Comparison of ENCODE assay signal across 8 mouse cellular contexts in the genomic region with DNA sequence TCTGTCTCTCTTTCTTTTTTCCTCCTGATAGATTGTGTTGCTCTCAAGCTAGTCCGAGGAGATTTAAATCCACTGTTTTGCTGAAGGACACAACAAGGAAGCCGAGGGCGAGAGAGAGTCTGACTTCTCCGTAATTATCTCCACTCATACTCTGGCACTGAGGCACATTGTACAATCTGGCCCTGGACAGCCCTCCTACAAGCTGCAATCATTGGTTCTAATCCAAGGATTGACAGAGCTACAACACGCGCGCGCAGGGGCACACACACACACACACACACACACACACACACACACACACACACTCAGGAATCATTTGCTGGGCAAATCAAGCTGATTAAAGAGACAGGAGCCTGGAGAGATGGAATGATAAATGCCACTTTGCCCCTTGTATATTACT. TPM values are rescaled to one million over a fixed set of nuclear protein-coding genes. Genes with fewer than 3 reads are reported as not detected.
A peak's percentile ranks its signal among the peaks of the same experiment; 100 is the strongest.
DNase-seq lines count a peak whose midpoint lies in the region; ATAC-seq and TF ChIP-seq lines count a peak whose summit lies in the region.

A gene (minus strand): TSS at position 164 of the 400 bp plus-strand sequence.

- H3K4me1 ChIP-seq in kidney, embryonic 15.5 days: peaks cover 17% of the 10 kb centered on the region; the same call in 1 of the 2 replicates
- H3K4me1 ChIP-seq in embryonic facial prominence, embryonic 10.5 days: peaks cover 26% of the 10 kb centered on the region
- H3K4me1 ChIP-seq in heart, embryonic 14.5 days (ENCODE audit: control insufficient read depth in 2 of 2, insufficient read depth in 2 of 2, low read length in 2 of 2): peaks cover 9 to 16% of the 10 kb centered on the region in 2 experiments
- no peaks in the 10 kb centered on the region for H3K4me1 ChIP-seq in small intestine, adult 2 months (ENCODE audit: control insufficient read depth, insufficient read depth, insufficient read length, low read length)

- no peak for ATAC-seq in kidney, embryonic 15.5 days (replicated peaks; ENCODE audit: low FRiP score)
- ATAC-seq in heart, embryonic 14.5 days (ENCODE audit: insufficient number of reproducible peaks, insufficient read depth, low FRiP score, low read depth): no peak
- no peak for ATAC-seq in erythroblast, adult 5-6 weeks (replicated peaks; ENCODE audit: low FRiP score, poor library complexity, severe bottlenecking)

- H3K27ac ChIP-seq in kidney, embryonic 15.5 days: no peak within 1 kb of the TSS
- H3K27ac ChIP-seq in embryonic facial prominence, embryonic 10.5 days (replicated peaks): no peak within 1 kb of the TSS
- no peak within 1 kb of the TSS for H3K27ac ChIP-seq in heart, embryonic 14.5 days (replicated peaks in 1 of 2; ENCODE audit: control insufficient read depth in 1 of 2, insufficient read depth in 1 of 2, low read depth in 2 of 2, low read length in 2 of 2)
- H3K27ac ChIP-seq in small intestine, adult 2 months (ENCODE audit: insufficient read depth, low read depth, low read length): no peak within 1 kb of the TSS

- peak within 1 kb of the TSS; percentile 81 for H3K4me2 ChIP-seq in kidney, embryonic 15.5 days
- H3K4me2 ChIP-seq in heart, embryonic 14.5 days (ENCODE audit: low read length): peak within 1 kb of the TSS; percentile 92

- peak within 1 kb of the TSS; percentile 38 for H3K4me3 ChIP-seq in kidney, embryonic 15.5 days (replicated peaks)
- peak within 1 kb of the TSS; percentile 60 for H3K4me3 ChIP-seq in embryonic facial prominence, embryonic 10.5 days
- H3K4me3 ChIP-seq in heart, embryonic 14.5 days (ENCODE audit: control insufficient read depth in 1 of 2, insufficient read depth in 1 of 2, low read depth in 1 of 2, low read length in 2 of 2): peak within 1 kb of the TSS; percentile 44 to 46
- H3K4me3 ChIP-seq in small intestine, adult 2 months (ENCODE audit: low read depth, low read length): peak within 1 kb of the TSS; percentile 3; the same call in 1 of the 2 replicates

- H3K36me3 ChIP-seq in kidney, embryonic 15.5 days: no peaks in the 10 kb centered on the region
- no peaks in the 10 kb centered on the region for H3K36me3 ChIP-seq in embryonic facial prominence, embryonic 10.5 days (replicated peaks)
- H3K36me3 ChIP-seq in heart, embryonic 14.5 days (ENCODE audit: control insufficient read depth, insufficient read depth, low read length): no peaks in the 10 kb centered on the region
- H3K36me3 ChIP-seq in small intestine, adult 2 months (ENCODE audit: control insufficient read depth, insufficient read depth, low read length): no peaks in the 10 kb centered on the region

- H3K9me3 ChIP-seq in kidney, embryonic 15.5 days (replicated peaks): no peaks in the 10 kb centered on the region
- no peaks in the 10 kb centered on the region for H3K9me3 ChIP-seq in embryonic facial prominence, embryonic 10.5 days
- H3K9me3 ChIP-seq in heart, embryonic 14.5 days (ENCODE audit: control insufficient read depth, low read length): no peaks in the 10 kb centered on the region

- 32% methylated on average over 8 of the region's 8 CpGs for WGBS in kidney, embryonic 15.5 days
- WGBS in embryonic facial prominence, embryonic 10.5 days: 17% methylated on average over 8 of the region's 8 CpGs
- 24% methylated on average over 8 of the region's 8 CpGs for WGBS in heart, embryonic 14.5 days
- 21% methylated on average over 8 of the region's 8 CpGs for WGBS in small intestine, adult 2 months

- TF ChIP-seq POLR2A in small intestine, adult 2 months (IDR thresholded peaks at IDR 0.05; ENCODE audit: low read depth, low read length): no peak

- no peak for DNase-seq in kidney, adult 8-10 months
- peak; percentile 58 for DNase-seq in embryonic facial prominence, embryonic 10.5 days (ENCODE audit: low spot score)
- peak; percentile 67 to 79 for DNase-seq in layer of hippocampus, postnatal 14 days (ENCODE audit: low spot score in 2 of 2)
- DNase-seq in lung, postnatal 36 days: peak; percentile 27

- TF ChIP-seq CTCF in small intestine, adult 2 months (IDR thresholded peaks at IDR 0.05; ENCODE audit: extremely low read depth, insufficient read length, insufficient replicate concordance, low read depth, low read length): no peak

- H3K9ac ChIP-seq in kidney, embryonic 15.5 days: no peak within 1 kb of the TSS
- peak within 1 kb of the TSS; percentile 50 for H3K9ac ChIP-seq in heart, embryonic 14.5 days (ENCODE audit: low read length)

- peaks cover 53% of the 10 kb centered on the region for H3K27me3 ChIP-seq in kidney, embryonic 15.5 days
- peaks cover 62% of the 10 kb centered on the region for H3K27me3 ChIP-seq in embryonic facial prominence, embryonic 10.5 days (replicated peaks; ENCODE audit: low read depth, poor library complexity, severe bottlenecking)
- peaks cover 22% of the 10 kb centered on the region for H3K27me3 ChIP-seq in heart, embryonic 14.5 days (ENCODE audit: control insufficient read depth, insufficient read depth, low read length)
- H3K27me3 ChIP-seq in small intestine, adult 2 months (ENCODE audit: control insufficient read depth, insufficient read depth, low read length): no peaks in the 10 kb centered on the region

RNA-seq across cellular contexts. Expression of the gene that starts here (rescaled TPM):
- polyA plus RNA-seq in kidney, embryonic 15.5 days (2015; fragmentation: Nextera tagmentation; extraction: Ambion mirVana): 39.7 and 45.5 TPM in 2 replicates
- polyA plus RNA-seq in embryonic facial prominence, embryonic 10.5 days (2016; fragmentation: Nextera tagmentation; extraction: Ambion mirVana): 8.1 and 9.1 TPM in 2 replicates
- 36.8 and 44.4 TPM in 2 replicates for polyA plus RNA-seq in heart, embryonic 14.5 days (2014; fragmentation: Nextera tagmentation; extraction: Ambion mirVana)
- 100 to 1,000 TPM; 136 to 166 TPM for total RNA-seq in layer of hippocampus, postnatal 14 days (2021)
- 0.10 and 0.39 TPM in 2 replicates for polyA plus RNA-seq in small intestine, adult 2 months (2012; rRNA removed)
- not detected in 2 replicates for total RNA-seq in erythroblast, adult 5-6 weeks (2015; ENCODE audit: low replicate concordance)
- not detected in 2 replicates for total RNA-seq in erythroblast, adult 5-6 weeks (2017; ENCODE audit: low replicate concordance)

Comparison
In these comparisons a context has a peak if more than half of its experiments do, and no peak if none do; other contexts are left out.
1. RNA of the gene that starts here (total RNA-seq): 136 to 166 TPM in layer of hippocampus, postnatal 14 days; not detected in erythroblast, adult 5-6 weeks; every median in the first group is over 100 times any median in the second.
2. H3K4me3 ChIP-seq: peak in every context shown above with its lines; median percentile 60 in embryonic facial prominence, embryonic 10.5 days; 45 in heart, embryonic 14.5 days; 38 in kidney, embryonic 15.5 days; 3 in small intestine, adult 2 months.
3. DNase-seq: peak in embryonic facial prominence, embryonic 10.5 days (single experiment), layer of hippocampus, postnatal 14 days (2 of 2) and lung, postnatal 36 days (single experiment); none in kidney, adult 8-10 months (0 of 2).